Mouse (Mus musculus): Measurements from ENCODE around the gene H2al1j. TPM values are rescaled to one million over a fixed set of nuclear protein-coding genes. Genes with fewer than 3 reads are reported as not detected.

H2al1j gene
- not detected in 2 replicates for polyA plus RNA-seq (2021; fragmentation: Nextera tagmentation)
- long read RNA-seq, experiment 1, result 0 reads
- long read RNA-seq, experiment 2, result 0 reads

GRCm38 (mm10) chrX:11327522-11327921 is at the start of gene H2al1j:
Gene H2al1j, plus strand, starts transcription at chrX:11327822.

GRCm38 (mm10) chrX:11298957-11299356 is 28.7 kb upstream of the H2al1j start, which contains the start of gene H2al1a:
Gene H2al1a, plus strand, starts transcription at chrX:11299257.

GRCm38 (mm10) chrX:11302132-11302531 is 25.5 kb upstream of the H2al1j start, which contains the start of gene H2al1b:
Gene H2al1b, plus strand, starts transcription at chrX:11302432.

GRCm38 (mm10) chrX:11305355-11305754 is 22.3 kb upstream of the H2al1j start, which contains the start of gene H2al1c:
Gene H2al1c, plus strand, starts transcription at chrX:11305655.

GRCm38 (mm10) chrX:11308524-11308923 is 19.1 kb upstream of the H2al1j start, which contains the start of gene H2al1d:
Gene H2al1d, plus strand, starts transcription at chrX:11308824.

GRCm38 (mm10) chrX:11311634-11312033 is 16.0 kb upstream of the H2al1j start, which contains the start of gene H2al1e:
Gene H2al1e, plus strand, starts transcription at chrX:11311934.

GRCm38 (mm10) chrX:11314858-11315257 is 12.8 kb upstream of the H2al1j start, which contains the start of gene H2al1f:
Gene H2al1f, plus strand, starts transcription at chrX:11315158.

GRCm38 (mm10) chrX:11317956-11318355 is 9.7 kb upstream of the H2al1j start, which contains the start of gene H2al1g:
Gene H2al1g, plus strand, starts transcription at chrX:11318256.

GRCm38 (mm10) chrX:11321192-11321591 is 6.4 kb upstream of the H2al1j start, which contains the start of gene H2al1h:
Gene H2al1h, plus strand, starts transcription at chrX:11321492.

GRCm38 (mm10) chrX:11324359-11324758 is 3.3 kb upstream of the H2al1j start, which contains the start of gene H2al1i:
Gene H2al1i, plus strand, starts transcription at chrX:11324659.

Other genes with a start within 250 kb of the H2al1j start
- not detected in 2 replicates for gene H2al1a, start 28.6 kb upstream of the H2al1j start, polyA plus RNA-seq (2021; fragmentation: Nextera tagmentation)
- not detected in 2 replicates for gene H2al1b, start 25.4 kb upstream of the H2al1j start, polyA plus RNA-seq (2021; fragmentation: Nextera tagmentation)
- not detected in 2 replicates for gene H2al1c, start 22.2 kb upstream of the H2al1j start, polyA plus RNA-seq (2021; fragmentation: Nextera tagmentation)
- gene H2al1d, start 19.0 kb upstream of the H2al1j start, polyA plus RNA-seq (2021; fragmentation: Nextera tagmentation), result not detected in 2 replicates
- gene H2al1e, start 15.9 kb upstream of the H2al1j start, polyA plus RNA-seq (2021; fragmentation: Nextera tagmentation), result not detected in 2 replicates
- gene H2al1f, start 12.7 kb upstream of the H2al1j start, polyA plus RNA-seq (2021; fragmentation: Nextera tagmentation), result not detected in 2 replicates
- not detected in 2 replicates for gene H2al1g, start 9.6 kb upstream of the H2al1j start, polyA plus RNA-seq (2021; fragmentation: Nextera tagmentation)
- gene H2al1h, start 6.3 kb upstream of the H2al1j start, polyA plus RNA-seq (2021; fragmentation: Nextera tagmentation), result not detected in 2 replicates
- not detected in 2 replicates for gene H2al1i, start 3.2 kb upstream of the H2al1j start, polyA plus RNA-seq (2021; fragmentation: Nextera tagmentation)

Measured in left cerebral cortex, adult 6 months (tissue).